Mouse (Mus musculus) MEL (cell line): ENCODE data around the gene Spib. TPM values are rescaled to one million over a fixed set of nuclear protein-coding genes. Genes with fewer than 3 reads are reported as not detected.

Experiments
- DNase-seq: peaks from one replicate; pipeline ENCODE4 v3.0.0; 2011; ENCODE audit warnings: low read depth, low spot score
- H3K27ac ChIP-seq: 2 replicates; pipeline ENCODE4 v1.5.1; 2012; ENCODE audit warnings: low read depth, mild to moderate bottlenecking, control low read depth, low read length, moderate library complexity; ENCODE audit not compliant: control insufficient read depth
- H3K27me3 ChIP-seq, 2 experiments: fragments of 150-350 bp in 1 of 2; sonication (generic) in 1 of 2; 2 replicates each; pipeline ENCODE4 v1.6.1; 2012; ENCODE audit warnings: low read length in 2 of 2, mild to moderate bottlenecking in 2 of 2, improper control_type of control experiment in 1 of 2, moderate library complexity in 1 of 2; ENCODE audit not compliant: insufficient read depth in 2 of 2, control insufficient read depth in 1 of 2
- H3K36me3 ChIP-seq, 2 experiments: 2 replicates each; pipeline ENCODE4 v1.6.1; 2012 to 2014; ENCODE audit warnings: low read length in 2 of 2, improper control_type of control experiment in 1 of 2, inconsistent platforms in 1 of 2, mild to moderate bottlenecking in 1 of 2; ENCODE audit not compliant: insufficient read depth in 2 of 2, control insufficient read depth in 1 of 2
- H3K4me1 ChIP-seq, 2 experiments: fragments of 150-350 bp in 1 of 2; sonication (generic) in 1 of 2; 2 replicates each; pipeline ENCODE4 v1.6.1; 2012; ENCODE audit warnings: low read length in 2 of 2, improper control_type of control experiment in 1 of 2, mild to moderate bottlenecking in 1 of 2; ENCODE audit not compliant: insufficient read depth in 2 of 2, control insufficient read depth in 1 of 2
- H3K4me3 ChIP-seq, 2 experiments: fragments of 150-350 bp in 1 of 2; sonication (generic) in 1 of 2; 2 replicates each; pipeline ENCODE4 v1.5.1; 2012; ENCODE audit warnings: low read depth in 2 of 2, low read length in 2 of 2, mild to moderate bottlenecking in 2 of 2, moderate library complexity in 2 of 2, control low read depth in 1 of 2, improper control_type of control experiment in 1 of 2; ENCODE audit not compliant: control insufficient read depth in 1 of 2, insufficient read depth in 1 of 2
- H3K79me2 ChIP-seq: 2 replicates; pipeline ENCODE4 v1.6.1; 2012; ENCODE audit warnings: mild to moderate bottlenecking, low read length, moderate library complexity; ENCODE audit not compliant: control insufficient read depth, poor library complexity, insufficient read depth
- H3K9ac ChIP-seq: 2 replicates; pipeline ENCODE4 v1.6.1; 2012; ENCODE audit warnings: low read depth, mild to moderate bottlenecking, control low read depth, low read length, moderate library complexity; ENCODE audit not compliant: control insufficient read depth, poor library complexity, severe bottlenecking
- H3K9me3 ChIP-seq: fragments of 150-350 bp; sonication (generic); replicated peaks from 2 replicates; pipeline ENCODE4 v1.6.1; 2012; ENCODE audit warnings: mild to moderate bottlenecking, low read length, improper control_type of control experiment, moderate library complexity; ENCODE audit not compliant: insufficient read depth
- CHD1 ChIP-seq: IDR thresholded peaks from 2 replicates; pipeline ENCODE4 v1.6.1; 2012; ENCODE audit warnings: low read depth, mild to moderate bottlenecking, inconsistent platforms, low read length, improper control_type of control experiment
- CHD2 ChIP-seq: IDR thresholded peaks from 2 replicates; pipeline ENCODE4 v1.6.1; 2011; ENCODE audit warnings: low read length, improper control_type of control experiment
- EP300 ChIP-seq, 2 experiments: IDR thresholded peaks; 2 replicates each; pipeline ENCODE4 v1.6.1; 2011; ENCODE audit warnings: improper control_type of control experiment in 2 of 2, low read length in 2 of 2, low read depth in 1 of 2, mild to moderate bottlenecking in 1 of 2
- ETS1 ChIP-seq: IDR thresholded peaks from 2 replicates; pipeline ENCODE4 v1.6.1; 2012; ENCODE audit warnings: low read depth, mild to moderate bottlenecking, inconsistent platforms, low read length, improper control_type of control experiment, moderate library complexity
- HCFC1 ChIP-seq: IDR thresholded peaks from 2 replicates; pipeline ENCODE4 v1.6.1; 2012; ENCODE audit warnings: low read depth, mild to moderate bottlenecking, inconsistent platforms, low read length, improper control_type of control experiment, moderate library complexity
- JUND ChIP-seq: IDR thresholded peaks from 2 replicates; pipeline ENCODE4 v1.6.1; 2011; ENCODE audit warnings: low read depth, mild to moderate bottlenecking, improper control_type of control experiment, low read length
- MAFK ChIP-seq: IDR thresholded peaks from 2 replicates; pipeline ENCODE4 v1.6.1; 2011; ENCODE audit warnings: low read depth, mild to moderate bottlenecking, low read length, improper control_type of control experiment, borderline replicate concordance
- MAX ChIP-seq: IDR thresholded peaks from 2 replicates; pipeline ENCODE4 v1.6.1; 2011; ENCODE audit warnings: low read length, improper control_type of control experiment
- MAZ ChIP-seq: IDR thresholded peaks from 2 replicates; pipeline ENCODE4 v1.6.1; 2012; ENCODE audit warnings: low read depth, mild to moderate bottlenecking, inconsistent platforms, low read length, improper control_type of control experiment
- NELFE ChIP-seq: IDR thresholded peaks from 2 replicates; pipeline ENCODE4 v1.6.1; 2011; ENCODE audit warnings: low read depth, low read length, improper control_type of control experiment
- NRF1 ChIP-seq: IDR thresholded peaks from 2 replicates; pipeline ENCODE4 v1.6.1; 2014; ENCODE audit warnings: low read depth, mild to moderate bottlenecking, inconsistent platforms, low read length, improper control_type of control experiment, moderate library complexity; ENCODE audit not compliant: poor library complexity, insufficient read depth, severe bottlenecking
- RCOR1 ChIP-seq: IDR thresholded peaks from 2 replicates; pipeline ENCODE4 v1.6.1; 2012; ENCODE audit warnings: low read depth, mild to moderate bottlenecking, inconsistent platforms, low read length, improper control_type of control experiment
- SIN3A ChIP-seq: IDR thresholded peaks from 2 replicates; pipeline ENCODE4 v1.6.1; 2012; ENCODE audit warnings: low read length, improper control_type of control experiment, inconsistent platforms
- SMC3 ChIP-seq: IDR thresholded peaks from 2 replicates; pipeline ENCODE4 v1.6.1; 2011; ENCODE audit warnings: low read depth, low read length, improper control_type of control experiment
- TAL1 ChIP-seq: IDR thresholded peaks from 2 replicates; pipeline ENCODE4 v1.6.1; 2012; ENCODE audit warnings: mild to moderate bottlenecking, inconsistent platforms, low read length, moderate library complexity, mixed read lengths
- TBP ChIP-seq: IDR thresholded peaks from 2 replicates; pipeline ENCODE4 v1.8.0; 2011; ENCODE audit warnings: low read depth, low read length, improper control_type of control experiment
- TCF12 ChIP-seq: IDR thresholded peaks from 2 replicates; pipeline ENCODE4 v1.6.1; 2014; ENCODE audit warnings: low read depth, mild to moderate bottlenecking, inconsistent platforms, low read length, improper control_type of control experiment, moderate library complexity
- USF1 ChIP-seq: IDR thresholded peaks from 2 replicates; pipeline ENCODE4 v1.6.1; 2014; ENCODE audit warnings: low read depth, mild to moderate bottlenecking, inconsistent platforms, low read length, improper control_type of control experiment, moderate library complexity
- ZKSCAN1 ChIP-seq: IDR thresholded peaks from 2 replicates; pipeline ENCODE4 v1.6.1; 2012; ENCODE audit warnings: low read depth, mild to moderate bottlenecking, inconsistent platforms, low read length, improper control_type of control experiment, moderate library complexity
- ZMIZ1 ChIP-seq: IDR thresholded peaks from 2 replicates; pipeline ENCODE4 v1.6.1; 2012; ENCODE audit warnings: low read depth, mild to moderate bottlenecking, inconsistent platforms, low read length, improper control_type of control experiment, moderate library complexity
- polyA plus RNA-seq, 2 experiments: library from polyadenylated mRNA; stranded (reverse) in 1 of 2; unstranded in 1 of 2; fragments of >175 nt in 1 of 2; fragments of >200 nt in 1 of 2; gene quantifications; 2 replicates each; pipeline versions ENCODE4 v1.2.1 to v1.2.4; 2012; ENCODE audit warnings: low replicate concordance in 2 of 2, low read depth in 1 of 2; ENCODE audit not compliant: insufficient read length in 2 of 2, insufficient read depth in 1 of 2, missing spikeins in 1 of 2
- total RNA-seq: library from RNA; depleted of rRNA; stranded (reverse); fragments of 300-350 nt; gene quantifications from 2 replicates; pipeline ENCODE4 v1.2.3, GENCODE M21; 2012

The Spib gene
- total and polyA plus RNA-seq, 3 experiments: 0.04 to 0.13 TPM; not detected in 1

DNA sequence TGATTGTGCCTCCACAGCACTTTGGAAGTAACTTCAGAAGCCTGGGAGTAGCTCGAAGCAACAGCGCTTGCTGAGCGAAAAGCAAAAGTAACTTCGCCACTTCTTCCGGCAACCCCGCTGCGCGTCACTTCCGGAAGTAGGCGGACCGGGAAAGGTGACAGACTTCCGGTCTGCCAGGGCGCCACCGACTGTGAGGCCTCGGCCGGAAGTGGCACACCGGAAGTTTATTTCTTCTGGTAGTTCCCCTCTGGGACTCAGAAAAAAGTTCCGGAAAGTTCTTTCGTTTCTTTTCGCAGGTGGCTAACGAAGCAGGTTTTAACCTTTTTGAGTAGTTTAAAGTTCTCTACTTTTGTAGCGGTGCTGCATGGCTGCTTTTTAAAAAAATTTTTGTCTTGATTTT, 22.0 kb upstream of the Spib start, which contains the start of gene Nr1h2 (continued):
- TF ChIP-seq USF1: no peak
- TF ChIP-seq JUND: no peak
- TF ChIP-seq MAX: no peak
- TF ChIP-seq TAL1: no peak
- TF ChIP-seq ZMIZ1: no peak
- TF ChIP-seq NRF1: no peak
- peak; percentile 92 for TF ChIP-seq HCFC1
- no peak for TF ChIP-seq SMC3
- TF ChIP-seq CHD1: no peak
- TF ChIP-seq CHD2: no peak
- peak; percentile 90; the same call in 1 of the 2 replicates for TF ChIP-seq SIN3A
- TF ChIP-seq TBP: peak; percentile 82
- no peak for TF ChIP-seq TCF12
- no peak for TF ChIP-seq ZKSCAN1
- TF ChIP-seq MAFK: no peak

DNA sequence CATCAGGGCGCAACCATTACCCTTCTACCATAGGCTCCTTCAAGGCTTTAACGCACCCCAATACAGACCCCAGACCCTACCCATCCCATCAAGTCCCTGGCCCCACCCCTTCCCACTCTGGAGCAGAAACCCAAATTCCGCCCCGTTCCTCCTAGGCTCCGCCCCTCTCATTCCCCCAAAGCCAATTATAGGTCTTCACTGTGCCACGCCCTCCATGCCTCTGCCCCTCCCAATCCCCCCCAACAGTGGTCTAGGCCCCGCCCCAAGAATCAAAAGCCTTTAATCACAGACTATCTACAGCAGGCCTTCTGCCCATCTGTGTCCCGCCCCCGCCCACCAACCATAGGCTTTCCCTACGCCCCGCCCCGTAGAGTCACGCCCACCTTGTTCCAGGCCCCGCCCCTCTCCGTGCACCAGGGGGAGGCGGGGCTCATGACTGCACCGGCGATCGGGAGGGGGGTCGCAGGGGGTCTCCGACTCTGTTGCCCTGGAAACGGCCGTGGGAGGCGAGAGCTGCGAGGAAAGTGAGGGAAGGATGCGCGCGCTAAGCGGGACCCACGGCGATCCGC, 21.4 kb upstream of the Spib start:
- H3K4me1 ChIP-seq: peaks cover 0 to 15% of the 10 kb centered on the region in 2 experiments; a peak in 3 of 4 replicates
- TF ChIP-seq USF1 (0 out of 2 replicates have a peak, but pooled peaks have one; percentile 21), TCF12 (0 out of 2 replicates have a peak, but pooled peaks have one; percentile 7), RCOR1 (peak; percentile 44; the same call in 1 of the 2 replicates), MAZ (peak; percentile 42; the same call in 1 of the 2 replicates), NELFE (no peak), EP300 (IDR thresholded peaks at IDR 0.05; ENCODE audit: low read depth in 1 of 2, low read length in 2 of 2) (0 out of 4 replicates have a peak, but pooled peaks of 1 of the 2 experiments have one; percentile 2), ETS1 (no peak)
- H3K27ac ChIP-seq: peak overlapping the region; percentile 89
- DNase-seq: peak; percentile 95
- H3K4me3 ChIP-seq: peak overlapping the region; percentile 71 to 93
- H3K9ac ChIP-seq: peak overlapping the region; percentile 86
- H3K9me3 ChIP-seq: no peaks in the 10 kb centered on the region
- peaks cover 10% of the 10 kb centered on the region for H3K79me2 ChIP-seq
- peaks cover 0 to 4% of the 10 kb centered on the region in 2 experiments; a peak in 1 of 4 replicates for H3K36me3 ChIP-seq
- no peaks in the 10 kb centered on the region for H3K27me3 ChIP-seq
